Mouse (Mus musculus): ENCODE measurements around the gene Wdr18.

DNA sequence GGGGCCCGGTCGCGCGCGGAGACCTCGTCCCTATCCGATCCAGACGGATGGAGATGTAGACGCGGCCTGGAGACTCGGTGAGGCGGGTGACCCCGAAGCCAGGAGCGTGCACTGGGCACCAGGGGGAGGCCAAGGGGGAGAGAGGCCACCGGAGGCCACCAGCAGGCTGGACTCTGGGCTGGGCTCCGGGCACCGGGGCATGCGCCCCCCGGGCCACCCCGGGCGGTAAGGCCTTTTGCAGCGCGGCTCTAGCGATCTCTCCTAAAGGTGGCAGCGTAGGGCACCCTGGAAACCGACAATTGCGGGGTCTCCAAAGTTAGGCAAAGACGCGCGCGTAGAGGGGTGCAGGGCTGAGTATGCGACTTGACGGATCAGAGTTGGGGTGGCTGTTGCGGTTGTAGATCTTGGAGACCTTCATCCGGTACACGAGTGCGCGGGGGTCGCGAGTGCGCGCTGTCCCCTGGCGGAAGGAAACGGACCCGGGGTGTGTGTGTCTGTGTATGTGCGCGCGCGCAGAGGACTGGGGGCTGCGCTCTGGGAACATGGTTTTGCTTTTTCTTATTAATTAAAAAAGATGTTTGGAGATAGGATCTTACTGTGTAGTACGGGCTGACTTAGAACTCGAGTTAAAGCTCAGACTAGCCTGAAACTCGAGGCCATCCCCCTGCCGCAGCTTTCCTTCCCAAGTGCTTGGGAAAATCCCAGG, 32.5 kb upstream of the Wdr18 start:
- TF ChIP-seq CTCF (IDR thresholded peaks at IDR 0.05; ENCODE audit: low read depth) (peak; percentile 37), EP300 (IDR thresholded peaks at IDR 0.05; ENCODE audit: low read depth) (no peak)

Data from liver, embryonic 14.5 days (tissue).